Mouse (Mus musculus) yolk sac, embryonic 10.5 days (tissue): Measurements from ENCODE around the gene Pate3.
"Not testable (repeated sequence)": the region's sequence is repeated elsewhere in the genome, so short reads cannot be mapped to it uniquely, and the experiment has no call there.

Source experiments
- DNase-seq: peaks from one replicate; pipeline ENCODE4 v3.0.0-alpha.2; 2017; ENCODE audit warnings: low spot score

The Pate3 gene

GRCm38 (mm10) chr9:35648102-35648501 is at the start of gene Pate3:
Gene Pate3 (minus strand): TSS chr9:35648202.
- DNase-seq: no peak

GRCm38 (mm10) chr9:35691924-35692323 is 43.9 kb upstream of the Pate3 start:
- DNase-seq: no peak

GRCm38 (mm10) chr9:35687013-35687412 is 39.0 kb upstream of the Pate3 start, which contains the start of gene Pate1:
Gene Pate1 (minus strand): TSS chr9:35687390.
- no peak for DNase-seq

- DNase-seq: no peak
Observed at GRCm38 (mm10) chr9:35673557-35673956, 25.6 kb upstream of the Pate3 start.

- no peak for DNase-seq
Observed at GRCm38 (mm10) chr9:35632981-35633380, 15.0 kb downstream of the Pate3 start.

GRCm38 (mm10) chr9:35616784-35617183 is 31.2 kb downstream of the Pate3 start:
- DNase-seq: not testable (repeated sequence)

- no peak for DNase-seq
Observed at GRCm38 (mm10) chr9:35614005-35614404, 34.0 kb downstream of the Pate3 start.

- no peak for DNase-seq
Observed at GRCm38 (mm10) chr9:35611841-35612240, 36.2 kb downstream of the Pate3 start, which contains the start of gene Pate4. Gene Pate4 (minus strand): TSS chr9:35611941.

GRCm38 (mm10) chr9:35607647-35608405 is 40.2 kb downstream of the Pate3 start:
- DNase-seq: no peak
